Mouse (Mus musculus): ENCODE measurements around the gene Tbc1d17. TPM values are rescaled to one million over a fixed set of nuclear protein-coding genes. Genes with fewer than 3 reads are reported as not detected.

Tbc1d17 gene
- polyA plus RNA-seq, 1 experiment from 2014 or later: 69.9 TPM

DNA sequence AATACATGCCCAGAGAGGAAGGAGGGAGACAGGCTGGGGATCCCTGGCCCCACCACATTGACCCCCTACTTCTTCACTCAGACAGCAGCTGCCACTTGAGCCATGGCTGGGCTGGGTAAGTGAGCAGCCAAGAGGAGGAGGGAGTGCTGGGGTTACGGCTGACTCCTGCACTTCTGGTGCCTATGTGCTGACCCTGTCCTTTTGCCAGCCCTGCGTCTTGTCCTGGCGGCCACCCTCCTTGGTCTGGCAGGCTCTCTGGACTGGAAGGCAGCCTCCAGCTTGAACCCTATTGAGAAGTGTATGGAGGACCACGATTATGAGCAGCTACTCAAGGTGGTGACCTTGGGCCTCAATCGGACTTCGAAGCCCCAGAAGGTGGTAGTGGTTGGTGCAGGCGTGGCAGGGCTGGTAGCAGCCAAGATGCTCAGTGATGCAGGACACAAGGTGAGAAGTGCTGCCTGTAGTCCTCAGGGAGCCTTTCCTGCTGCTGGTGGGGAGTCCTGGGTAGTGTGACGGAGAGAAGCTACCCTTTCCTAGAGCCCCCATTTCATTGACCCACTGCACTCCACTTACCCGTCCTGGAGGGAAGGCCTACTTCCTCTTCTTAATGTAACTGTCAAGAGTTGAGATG is 12.3 kb downstream of the Tbc1d17 start:
- peaks cover 18% of the 10 kb centered on the region for H3K27me3 ChIP-seq (ENCODE audit: control insufficient read depth, insufficient read depth, low read length)
- no peak overlapping the region for H3K9ac ChIP-seq (ENCODE audit: low read length)
- H3K9me3 ChIP-seq (ENCODE audit: control insufficient read depth, low read length): no peaks in the 10 kb centered on the region
- no peak overlapping the region for H3K4me2 ChIP-seq (ENCODE audit: low read depth, low read length, severe bottlenecking)
- WGBS: 92% methylated on average over 9 of the region's 9 CpGs
- no peak overlapping the region for H3K27ac ChIP-seq (ENCODE audit: low read depth, low read length)
- DNase-seq (ENCODE audit: low spot score): no peak
- H3K4me3 ChIP-seq (ENCODE audit: low read depth, low read length): no peak overlapping the region
- no peak for ATAC-seq (replicated peaks; ENCODE audit: low FRiP score)
- H3K36me3 ChIP-seq (ENCODE audit: control insufficient read depth, insufficient read depth, low read length): no peaks in the 10 kb centered on the region; the same call in 1 of the 2 replicates
- peaks cover 10% of the 10 kb centered on the region for H3K4me1 ChIP-seq (replicated peaks; ENCODE audit: control insufficient read depth, insufficient read depth, low read length)

DNA sequence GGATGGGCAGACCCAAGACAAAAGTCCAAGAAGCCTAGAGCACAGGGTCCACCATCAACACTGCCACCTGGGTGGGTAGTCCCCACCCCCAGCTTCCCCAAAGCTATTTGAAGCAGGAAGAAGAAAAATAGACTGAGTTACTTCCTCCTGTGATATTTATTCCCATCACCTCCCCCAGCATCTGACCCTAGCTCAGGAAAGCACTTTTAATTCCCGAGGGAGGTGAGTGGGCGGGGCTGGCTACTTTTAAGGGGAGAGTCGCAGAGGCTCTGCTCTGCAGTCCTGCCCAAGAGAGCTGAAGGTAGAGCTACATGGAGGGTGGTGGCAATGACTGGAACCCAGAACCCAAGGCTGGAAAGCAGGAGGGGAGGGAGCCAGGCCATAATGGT is 12.9 kb downstream of the Tbc1d17 start:
- Histone ChIP-seq H3K27ac (ENCODE audit: low read depth, low read length) (no peak overlapping the region), H3K36me3 (ENCODE audit: control insufficient read depth, insufficient read depth, low read length) (no peaks in the 10 kb centered on the region; the same call in none of the 2 replicates), H3K4me3 (ENCODE audit: low read depth, low read length) (no peak overlapping the region), H3K9ac (ENCODE audit: low read length) (no peak overlapping the region), H3K4me1 (replicated peaks; ENCODE audit: control insufficient read depth, insufficient read depth, low read length) (peaks cover 10% of the 10 kb centered on the region), H3K27me3 (ENCODE audit: control insufficient read depth, insufficient read depth, low read length) (peaks cover 18% of the 10 kb centered on the region), H3K4me2 (ENCODE audit: low read depth, low read length, severe bottlenecking) (no peak overlapping the region), H3K9me3 (ENCODE audit: control insufficient read depth, low read length) (no peaks in the 10 kb centered on the region)
- DNase-seq (ENCODE audit: low spot score) (no peak), ATAC-seq (replicated peaks; ENCODE audit: low FRiP score) (no peak)
- WGBS: 50% methylated on average over 3 of the region's 3 CpGs

DNA sequence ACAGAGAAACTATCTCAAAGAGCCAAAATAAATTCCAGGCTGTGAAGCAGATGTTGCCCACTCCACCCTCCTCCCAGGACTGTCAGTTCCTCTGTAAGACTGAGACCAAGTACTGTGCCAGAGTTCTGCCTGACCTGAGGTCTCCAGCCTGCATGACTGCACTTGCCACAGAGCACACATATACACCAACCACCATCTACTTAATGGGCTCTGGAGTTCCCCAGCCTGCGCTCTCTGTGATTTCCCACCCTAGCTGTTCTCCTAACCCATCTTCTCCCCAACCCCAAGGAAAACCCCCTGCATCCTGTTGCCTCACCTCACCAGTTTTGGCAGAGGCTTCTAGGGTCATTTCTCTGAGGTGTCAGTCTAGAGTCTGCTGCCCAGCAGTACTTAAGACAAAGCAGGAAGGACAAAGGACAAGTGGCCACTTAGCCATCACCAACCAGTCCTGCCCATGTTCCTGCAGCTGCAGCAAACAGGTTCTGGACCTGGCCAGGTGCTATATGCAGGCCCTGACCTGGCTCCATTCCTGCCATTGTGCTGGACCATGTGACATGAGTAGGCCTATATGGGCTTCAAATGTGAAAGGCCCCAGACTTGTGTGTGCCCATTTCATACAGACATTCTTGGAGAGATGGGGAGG is 13.4 kb downstream of the Tbc1d17 start:
- 100% methylated on average over 1 of the region's 1 CpGs for WGBS
- Histone ChIP-seq H3K4me2 (ENCODE audit: low read depth, low read length, severe bottlenecking) (no peak overlapping the region), H3K36me3 (ENCODE audit: control insufficient read depth, insufficient read depth, low read length) (no peaks in the 10 kb centered on the region; the same call in none of the 2 replicates), H3K9me3 (ENCODE audit: control insufficient read depth, low read length) (no peaks in the 10 kb centered on the region), H3K4me1 (replicated peaks; ENCODE audit: control insufficient read depth, insufficient read depth, low read length) (peaks cover 10% of the 10 kb centered on the region), H3K9ac (ENCODE audit: low read length) (no peak overlapping the region), H3K27ac (ENCODE audit: low read depth, low read length) (no peak overlapping the region), H3K27me3 (ENCODE audit: control insufficient read depth, insufficient read depth, low read length) (peaks cover 14% of the 10 kb centered on the region), H3K4me3 (ENCODE audit: low read depth, low read length) (no peak overlapping the region)
- DNase-seq (ENCODE audit: low spot score): no peak
- ATAC-seq (replicated peaks; ENCODE audit: low FRiP score): no peak

DNA sequence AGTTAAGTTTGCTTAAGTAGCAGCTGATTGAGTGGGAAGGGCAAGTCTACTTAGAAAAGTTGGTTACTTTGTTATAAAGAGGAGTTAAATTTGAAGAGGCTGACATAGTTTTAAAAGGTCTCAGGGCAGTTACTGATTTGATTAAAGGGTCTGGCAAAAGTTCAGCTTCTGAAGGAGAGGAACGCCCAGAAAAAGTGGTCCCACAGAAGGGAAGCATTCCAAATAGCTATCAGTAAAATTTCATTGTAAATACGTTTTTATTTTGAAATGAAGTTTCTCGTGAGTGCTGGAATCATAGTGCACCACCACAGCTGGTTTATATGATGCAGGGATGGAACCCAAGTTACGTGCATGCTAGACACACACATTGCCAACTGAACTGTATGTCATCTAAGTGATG is 16.1 kb downstream of the Tbc1d17 start:
- Histone ChIP-seq H3K9ac (ENCODE audit: low read length) (no peak overlapping the region), H3K4me3 (ENCODE audit: low read depth, low read length) (no peak overlapping the region), H3K4me1 (replicated peaks; ENCODE audit: control insufficient read depth, insufficient read depth, low read length) (no peaks in the 10 kb centered on the region), H3K4me2 (ENCODE audit: low read depth, low read length, severe bottlenecking) (no peak overlapping the region), H3K27me3 (ENCODE audit: control insufficient read depth, insufficient read depth, low read length) (no peaks in the 10 kb centered on the region), H3K36me3 (ENCODE audit: control insufficient read depth, insufficient read depth, low read length) (peaks cover 17% of the 10 kb centered on the region), H3K9me3 (ENCODE audit: control insufficient read depth, low read length) (no peaks in the 10 kb centered on the region), H3K27ac (ENCODE audit: low read depth, low read length) (no peak overlapping the region)
- DNase-seq (ENCODE audit: low spot score) (no peak), ATAC-seq (replicated peaks; ENCODE audit: low FRiP score) (no peak)
- 83% methylated on average over 4 of the region's 4 CpGs for WGBS

DNA sequence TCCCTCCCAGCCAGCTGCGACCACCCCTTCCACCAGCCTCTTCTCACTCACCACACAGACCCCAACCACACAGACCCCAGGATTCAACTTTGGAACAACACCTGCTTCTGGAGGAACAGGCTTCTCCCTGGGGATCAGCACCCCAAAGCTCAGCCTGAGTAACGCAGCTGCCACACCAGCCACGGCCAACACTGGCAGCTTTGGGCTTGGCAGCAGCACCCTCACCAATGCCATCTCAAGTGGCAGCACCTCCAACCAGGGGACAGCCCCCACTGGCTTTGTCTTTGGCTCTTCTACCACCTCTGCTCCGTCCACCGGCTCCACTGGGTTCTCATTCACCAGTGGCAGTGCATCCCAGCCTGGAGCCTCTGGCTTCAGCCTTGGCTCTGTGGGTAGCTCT is 20.2 kb downstream of the Tbc1d17 start:
- ATAC-seq (replicated peaks; ENCODE audit: low FRiP score) (no peak), DNase-seq (ENCODE audit: low spot score) (no peak)
- H3K27me3 ChIP-seq (ENCODE audit: control insufficient read depth, insufficient read depth, low read length): no peaks in the 10 kb centered on the region
- H3K9me3 ChIP-seq (ENCODE audit: control insufficient read depth, low read length): no peaks in the 10 kb centered on the region
- H3K27ac ChIP-seq (ENCODE audit: low read depth, low read length): no peak overlapping the region
- H3K4me2 ChIP-seq (ENCODE audit: low read depth, low read length, severe bottlenecking): no peak overlapping the region
- H3K9ac ChIP-seq (ENCODE audit: low read length): no peak overlapping the region
- 93% methylated on average over 5 of the region's 5 CpGs for WGBS
- peaks cover 17% of the 10 kb centered on the region for H3K36me3 ChIP-seq (ENCODE audit: control insufficient read depth, insufficient read depth, low read length)
- H3K4me3 ChIP-seq (ENCODE audit: low read depth, low read length): no peak overlapping the region
- peaks cover 5% of the 10 kb centered on the region; the same call in 1 of the 2 replicates for H3K4me1 ChIP-seq (replicated peaks; ENCODE audit: control insufficient read depth, insufficient read depth, low read length)

DNA sequence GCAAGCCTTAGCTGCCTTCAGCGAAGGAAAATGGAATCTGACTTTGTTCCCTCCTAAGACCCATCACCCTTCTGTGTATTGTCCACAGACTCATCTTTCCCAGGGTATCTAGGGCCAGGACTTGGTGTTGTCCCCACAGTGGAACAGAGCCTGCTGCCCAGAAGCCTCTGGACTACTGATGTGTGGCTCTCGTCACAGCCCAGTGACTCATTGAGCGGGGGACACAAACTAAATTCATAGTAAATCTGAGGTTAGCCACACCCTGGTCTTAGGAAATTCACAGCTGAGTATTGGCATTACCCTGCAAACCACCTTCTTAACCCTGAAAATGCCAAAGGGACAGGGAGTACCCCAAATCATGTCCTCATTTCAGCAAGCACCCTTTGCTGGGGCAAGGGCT is 22.1 kb downstream of the Tbc1d17 start:
- Histone ChIP-seq H3K9ac (ENCODE audit: low read length) (no peak overlapping the region), H3K27me3 (ENCODE audit: control insufficient read depth, insufficient read depth, low read length) (no peaks in the 10 kb centered on the region), H3K4me2 (ENCODE audit: low read depth, low read length, severe bottlenecking) (no peak overlapping the region), H3K4me3 (ENCODE audit: low read depth, low read length) (no peak overlapping the region), H3K4me1 (replicated peaks; ENCODE audit: control insufficient read depth, insufficient read depth, low read length) (peaks cover 7% of the 10 kb centered on the region; the same call in 1 of the 2 replicates), H3K27ac (ENCODE audit: low read depth, low read length) (no peak overlapping the region), H3K36me3 (ENCODE audit: control insufficient read depth, insufficient read depth, low read length) (peaks cover 17% of the 10 kb centered on the region), H3K9me3 (ENCODE audit: control insufficient read depth, low read length) (no peaks in the 10 kb centered on the region)
- 91% methylated on average over 3 of the region's 3 CpGs for WGBS
- no peak for DNase-seq (ENCODE audit: low spot score)
- ATAC-seq (replicated peaks; ENCODE audit: low FRiP score): no peak

DNA sequence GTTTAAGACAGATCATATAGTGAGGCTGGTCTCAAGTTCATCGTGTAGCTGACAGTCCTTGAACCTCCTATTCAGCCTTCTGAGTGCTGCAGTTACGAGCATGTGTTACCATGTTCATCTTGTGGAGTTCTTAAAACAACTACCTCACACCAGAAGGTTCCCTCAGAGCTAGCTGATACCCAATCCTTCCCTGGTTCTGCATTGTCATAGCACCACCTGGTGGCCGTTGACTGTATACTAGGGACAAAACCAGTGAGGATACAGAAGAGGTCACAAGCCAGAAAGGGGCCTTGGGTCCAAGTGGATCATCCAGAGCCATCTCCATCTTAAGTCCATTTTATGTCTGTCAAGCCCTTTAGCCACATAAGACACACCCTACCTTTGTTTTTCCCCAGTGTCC is 24.0 kb downstream of the Tbc1d17 start:
- H3K4me1 ChIP-seq (replicated peaks; ENCODE audit: control insufficient read depth, insufficient read depth, low read length): peaks cover 10% of the 10 kb centered on the region; the same call in 1 of the 2 replicates
- peaks cover 11% of the 10 kb centered on the region for H3K36me3 ChIP-seq (ENCODE audit: control insufficient read depth, insufficient read depth, low read length)
- peak; percentile 84 for DNase-seq (ENCODE audit: low spot score)
- H3K27ac ChIP-seq (ENCODE audit: low read depth, low read length): no peak overlapping the region
- H3K9me3 ChIP-seq (ENCODE audit: control insufficient read depth, low read length): no peaks in the 10 kb centered on the region
- H3K9ac ChIP-seq (ENCODE audit: low read length): no peak overlapping the region
- H3K27me3 ChIP-seq (ENCODE audit: control insufficient read depth, insufficient read depth, low read length): no peaks in the 10 kb centered on the region
- no peak overlapping the region for H3K4me2 ChIP-seq (ENCODE audit: low read depth, low read length, severe bottlenecking)
- WGBS: 35% methylated on average over 3 of the region's 3 CpGs
- H3K4me3 ChIP-seq (ENCODE audit: low read depth, low read length): no peak overlapping the region
- no peak for ATAC-seq (replicated peaks; ENCODE audit: low FRiP score)

DNA sequence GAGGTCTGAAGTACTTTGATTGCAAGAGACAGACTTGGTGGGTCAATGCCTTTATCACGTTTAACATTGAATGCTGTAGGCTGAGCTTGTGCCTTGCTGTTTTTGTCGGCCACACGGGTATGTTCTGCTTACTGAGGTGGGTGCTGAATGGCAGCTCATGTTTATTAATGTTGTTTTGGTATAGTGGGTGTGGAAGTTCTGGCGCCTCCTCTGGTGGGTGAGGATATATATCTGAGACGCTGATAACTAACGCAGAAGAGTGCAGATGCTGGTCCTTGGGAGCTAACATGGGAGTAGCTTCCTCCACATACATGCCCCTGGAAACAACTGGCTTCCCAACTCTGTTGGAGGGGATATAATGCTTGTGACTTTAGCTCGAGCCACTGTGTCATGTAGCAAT is 25.5 kb downstream of the Tbc1d17 start:
- WGBS: 38% methylated on average over 7 of the region's 7 CpGs
- H3K4me2 ChIP-seq (ENCODE audit: low read depth, low read length, severe bottlenecking): no peak overlapping the region
- H3K4me1 ChIP-seq (replicated peaks; ENCODE audit: control insufficient read depth, insufficient read depth, low read length): peaks cover 17% of the 10 kb centered on the region
- DNase-seq (ENCODE audit: low spot score) (peak; percentile 54), ATAC-seq (replicated peaks; ENCODE audit: low FRiP score) (no peak)
- H3K27ac ChIP-seq (ENCODE audit: low read depth, low read length): no peak overlapping the region
- no peaks in the 10 kb centered on the region for H3K27me3 ChIP-seq (ENCODE audit: control insufficient read depth, insufficient read depth, low read length)
- no peaks in the 10 kb centered on the region; the same call in 1 of the 2 replicates for H3K36me3 ChIP-seq (ENCODE audit: control insufficient read depth, insufficient read depth, low read length)
- H3K9me3 ChIP-seq (ENCODE audit: control insufficient read depth, low read length): no peaks in the 10 kb centered on the region
- no peak overlapping the region for H3K4me3 ChIP-seq (ENCODE audit: low read depth, low read length)
- no peak overlapping the region for H3K9ac ChIP-seq (ENCODE audit: low read length)

All from forebrain, embryonic 11.5 days (tissue).